Mouse (Mus musculus): ENCODE results near the gene Gle1.

DNA sequence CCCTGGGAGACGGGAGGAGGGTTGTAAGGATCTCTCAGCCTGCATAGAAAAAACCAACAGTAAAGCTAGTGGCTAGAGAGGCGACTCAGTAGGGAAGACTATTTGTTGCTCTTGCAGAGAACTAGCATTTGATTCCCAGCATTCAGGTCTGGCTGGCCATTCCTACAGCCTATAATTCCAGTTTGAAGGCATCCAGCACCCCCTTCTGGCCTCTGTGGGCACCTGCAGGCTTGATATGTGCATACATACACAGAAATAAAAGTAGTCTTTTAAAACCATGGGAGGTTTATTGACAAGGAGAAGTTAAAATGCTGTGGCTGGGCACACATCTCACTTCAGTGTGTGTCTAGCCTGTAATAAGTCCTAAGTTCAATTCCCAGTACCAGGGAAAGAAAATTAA lies 25.2 kb upstream of the Gle1 start:
- TF ChIP-seq GATA1 (IDR thresholded peaks at IDR 0.05; ENCODE audit: low read length) (no peak), TAL1 (IDR thresholded peaks at IDR 0.05; ENCODE audit: low read length) (no peak)
